Comparison of ENCODE assay signal across 8 mouse cellular contexts in the genomic region with DNA sequence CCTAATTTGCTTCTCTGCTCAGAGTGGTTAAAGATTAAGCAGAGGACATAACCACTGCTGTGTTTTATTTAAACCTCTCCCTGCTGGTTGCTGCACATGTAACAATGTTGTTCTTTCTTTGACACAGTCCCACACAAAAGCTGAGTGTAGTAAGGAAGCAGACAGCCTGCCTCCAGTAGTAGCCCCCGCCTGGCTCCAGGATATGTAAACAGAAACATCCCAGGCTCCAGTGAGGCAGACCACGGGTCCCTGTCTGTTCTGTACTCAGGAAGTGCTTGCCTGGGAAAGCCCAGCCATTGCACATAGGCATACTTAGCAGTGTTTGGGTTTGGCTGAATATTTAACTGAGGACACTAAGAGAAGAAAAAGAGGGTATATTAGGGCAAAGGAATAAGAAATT.
DNase-seq lines count a peak whose midpoint lies in the region; ATAC-seq and TF ChIP-seq lines count a peak whose summit lies in the region.

No protein-coding gene starts in this region.

- H3K27ac ChIP-seq in kidney, adult 2 months (ENCODE audit: insufficient read depth, low read depth, low read length) = 0 out of 2 replicates have a peak overlapping the region, but pooled peaks have one; percentile 60
- H3K27ac ChIP-seq in limb, embryonic 14.5 days (replicated peaks; ENCODE audit: low read depth, low read length) = peak overlapping the region; percentile 22; the same call in 1 of the 2 replicates
- no peak overlapping the region for H3K27ac ChIP-seq in neural tube, embryonic 11.5 days (ENCODE audit: low read depth, low read length)

- H3K4me1 ChIP-seq in kidney, adult 2 months (ENCODE audit: control insufficient read depth, insufficient read depth, low read length) = peaks cover 4% of the 10 kb centered on the region
- no peaks in the 10 kb centered on the region for H3K4me1 ChIP-seq in limb, embryonic 14.5 days (ENCODE audit: control insufficient read depth, insufficient read depth, low read length)
- H3K4me1 ChIP-seq in neural tube, embryonic 11.5 days (ENCODE audit: control insufficient read depth, insufficient read depth, low read length) = no peaks in the 10 kb centered on the region

- 6% methylated on average over 2 of the region's 2 CpGs for WGBS in kidney, adult 2 months
- WGBS in limb, embryonic 14.5 days = 0% methylated on average over 2 of the region's 2 CpGs
- 3% methylated on average over 2 of the region's 2 CpGs for WGBS in neural tube, embryonic 11.5 days

- no peaks in the 10 kb centered on the region for H3K9me3 ChIP-seq in limb, embryonic 14.5 days (ENCODE audit: control insufficient read depth, low read length)
- H3K9me3 ChIP-seq in neural tube, embryonic 11.5 days (ENCODE audit: control insufficient read depth, low read length) = no peaks in the 10 kb centered on the region

- H3K4me3 ChIP-seq in kidney, adult 2 months (ENCODE audit: insufficient read depth, low read depth, low read length) = no peak overlapping the region
- no peak overlapping the region for H3K4me3 ChIP-seq in limb, embryonic 14.5 days (replicated peaks; ENCODE audit: low read length)
- no peak overlapping the region for H3K4me3 ChIP-seq in neural tube, embryonic 11.5 days (ENCODE audit: low read depth, low read length)

- peak; percentile 91 for ATAC-seq in frontal cortex, adult (ENCODE audit: low TSS enrichment)
- peak; percentile 32; the same call in 1 of the 2 replicates for ATAC-seq in limb, embryonic 14.5 days (ENCODE audit: low FRiP score, low read depth)
- ATAC-seq in neural tube, embryonic 11.5 days (ENCODE audit: insufficient read depth, low FRiP score, low TSS enrichment) = no peak

- no peaks in the 10 kb centered on the region for H3K27me3 ChIP-seq in kidney, adult 2 months (replicated peaks; ENCODE audit: control insufficient read depth, insufficient read depth, low read length)
- H3K27me3 ChIP-seq in limb, embryonic 14.5 days (ENCODE audit: control insufficient read depth, insufficient read depth, low read length) = no peaks in the 10 kb centered on the region
- no peaks in the 10 kb centered on the region for H3K27me3 ChIP-seq in neural tube, embryonic 11.5 days (ENCODE audit: control insufficient read depth, insufficient read depth, low read length)

- no peak overlapping the region for H3K4me2 ChIP-seq in limb, embryonic 14.5 days (replicated peaks; ENCODE audit: low read depth, low read length, severe bottlenecking)
- H3K4me2 ChIP-seq in neural tube, embryonic 11.5 days (ENCODE audit: low read depth) = no peak overlapping the region

- no peaks in the 10 kb centered on the region for H3K36me3 ChIP-seq in kidney, adult 2 months (ENCODE audit: control insufficient read depth, insufficient read depth, low read length)
- H3K36me3 ChIP-seq in limb, embryonic 14.5 days (ENCODE audit: control insufficient read depth, insufficient read depth, low read length) = no peaks in the 10 kb centered on the region
- no peaks in the 10 kb centered on the region for H3K36me3 ChIP-seq in neural tube, embryonic 11.5 days (ENCODE audit: control insufficient read depth, insufficient read depth, low read length)

- DNase-seq in frontal cortex, postnatal 25 days (ENCODE audit: low spot score in 2 of 2) = no peak
- DNase-seq in frontal cortex, postnatal 36 days (ENCODE audit: low spot score in 2 of 2) = peak; percentile 9 to 34
- peak; percentile 45 for DNase-seq in kidney, adult 2 months
- DNase-seq in limb, embryonic 14.5 days (ENCODE audit: low spot score) = peak; percentile 30
- peak; percentile 51 for DNase-seq in neural tube, embryonic 11.5 days (ENCODE audit: low spot score)
- no peak for DNase-seq in spleen, postnatal 10 days (ENCODE audit: low spot score in 2 of 2)
- no peak for DNase-seq in thymus, postnatal 25 days

- no peak for TF ChIP-seq CTCF in kidney, adult 2 months (conservative IDR thresholded peaks at IDR 0.05; ENCODE audit: insufficient read depth, insufficient read length, low read depth, low read length)

- no peak overlapping the region for H3K9ac ChIP-seq in limb, embryonic 14.5 days (ENCODE audit: low read depth, low read length, severe bottlenecking)
- no peak overlapping the region for H3K9ac ChIP-seq in neural tube, embryonic 11.5 days (ENCODE audit: low read length)

- TF ChIP-seq POLR2A in kidney, adult 2 months (IDR thresholded peaks at IDR 0.05; ENCODE audit: low read depth, low read length) = no peak
- TF ChIP-seq POLR2A in limb, embryonic 14.5 days (IDR thresholded peaks at IDR 0.05; ENCODE audit: borderline replicate concordance, extremely low read depth, insufficient read depth, insufficient read length) = no peak

Comparison
In these comparisons a context has a peak if more than half of its experiments do, and no peak if none do; other contexts are left out.
1. DNase-seq: peak in frontal cortex, postnatal 36 days (2 of 2), kidney, adult 2 months (single experiment), limb, embryonic 14.5 days (single experiment) and neural tube, embryonic 11.5 days (single experiment); none in frontal cortex, postnatal 25 days (0 of 2), spleen, postnatal 10 days (0 of 2) and thymus, postnatal 25 days (single experiment).